Mouse (Mus musculus) liver, postnatal 0 days (tissue): Measurements from ENCODE around the gene Gm815. TPM values are rescaled to one million over a fixed set of nuclear protein-coding genes. Genes with fewer than 3 reads are reported as not detected.

Experiments used
- ATAC-seq: fragments of 200-750 bp; cut with Nextera tagmentation; 2 replicates; pipeline ENCODE4 v1.8.0; 2017; ENCODE audit warnings: mild to moderate bottlenecking, moderate library complexity
- DNase-seq: peaks from one replicate; pipeline ENCODE4 v3.0.0-alpha.2; 2016
- H3K27ac ChIP-seq: fragments of 300-500 bp; sonication (generic); 2 replicates; pipeline ENCODE4 v1.5.1; 2014; ENCODE audit warnings: antibody characterized with exemption, moderate library complexity, mild to moderate bottlenecking, low read depth
- H3K27me3 ChIP-seq: fragments of 300-500 bp; sonication (generic); 2 replicates; pipeline ENCODE4 v1.6.1; 2014; ENCODE audit warnings: low read length, control low read depth, mixed read lengths; ENCODE audit not compliant: insufficient read depth
- H3K36me3 ChIP-seq: fragments of 300-500 bp; sonication (generic); replicated peaks from 2 replicates; pipeline ENCODE4 v1.6.1; 2014; ENCODE audit warnings: mild to moderate bottlenecking, control low read depth, low read length, moderate library complexity, mixed read lengths; ENCODE audit not compliant: insufficient read depth
- H3K4me1 ChIP-seq: fragments of 300-500 bp; sonication (generic); 2 replicates; pipeline ENCODE4 v1.6.1; 2014; ENCODE audit warnings: antibody characterized with exemption, mild to moderate bottlenecking, control low read depth; ENCODE audit not compliant: insufficient read depth
- H3K4me2 ChIP-seq: fragments of 300-500 bp; sonication (generic); 2 replicates; pipeline ENCODE4 v1.6.1; 2014; ENCODE audit warnings: low read depth, mild to moderate bottlenecking, low read length, moderate library complexity, mixed read lengths
- H3K4me3 ChIP-seq: fragments of 300-500 bp; sonication (generic); 2 replicates; pipeline ENCODE4 v1.5.1; 2014; ENCODE audit warnings: low read depth, low read length
- H3K9ac ChIP-seq: fragments of 300-500 bp; sonication (generic); replicated peaks from 2 replicates; pipeline ENCODE4 v1.6.1; 2014; ENCODE audit warnings: mild to moderate bottlenecking, moderate library complexity
- H3K9me3 ChIP-seq: fragments of 300-500 bp; sonication (generic); 2 replicates; pipeline ENCODE4 v1.6.1; 2016; ENCODE audit warnings: mild to moderate bottlenecking, control low read depth, low read length, mixed read lengths
- CTCF ChIP-seq: sonication (generic); IDR thresholded peaks from 2 replicates; pipeline ENCODE4 v1.5.1; 2016; ENCODE audit warnings: antibody characterized with exemption, low read depth
- EP300 ChIP-seq: IDR thresholded peaks from 2 replicates; pipeline ENCODE4 v1.6.1; 2016; ENCODE audit warnings: antibody characterized with exemption, low read depth, mild to moderate bottlenecking
- WGBS: fragments of 180-500 bp; shearing (Covaris S2); extraction: QIAGEN DNeasy Blood & Tissue Kit; methylation state at CpG from one replicate; pipeline ENCODE4 v1.1.7; 2014; ENCODE audit not compliant: insufficient replicate concordance; 5-methylcytosine and 5-hydroxymethylcytosine counted together
- polyA plus RNA-seq: library from polyadenylated mRNA; unstranded; fragments of >200 nt; fragmentation: Nextera tagmentation; extraction: Ambion mirVana; gene quantifications from 2 replicates; pipeline ENCODE4 v1.2.1, GENCODE M21; 2015

Gene Gm815
- polyA plus RNA-seq, 1 experiment from 2014 or later: not detected

GRCm38 (mm10) chr19:26851017-26851782 lies 34.5 kb upstream of the Gm815 start:
- Histone ChIP-seq H3K27me3 (no peaks in the 10 kb centered on the region), H3K9ac (no peak overlapping the region), H3K4me2 (no peak overlapping the region), H3K27ac (no peak overlapping the region), H3K9me3 (no peaks in the 10 kb centered on the region), H3K36me3 (no peaks in the 10 kb centered on the region), H3K4me3 (no peak overlapping the region), H3K4me1 (peaks cover 7% of the 10 kb centered on the region)
- no peak for ATAC-seq
- WGBS: 58% methylated on average over 10 of the region's 10 CpGs
- no peak for DNase-seq
- no peak for TF ChIP-seq CTCF

GRCm38 (mm10) chr19:26852325-26852900 lies 33.3 kb upstream of the Gm815 start:
- ATAC-seq (no peak), DNase-seq (no peak)
- no peak overlapping the region for H3K4me2 ChIP-seq
- WGBS: 62% methylated on average over 10 of the region's 10 CpGs
- no peaks in the 10 kb centered on the region for H3K9me3 ChIP-seq
- no peak overlapping the region for H3K9ac ChIP-seq
- no peak for TF ChIP-seq CTCF
- no peak for TF ChIP-seq EP300
- H3K4me1 ChIP-seq: peaks cover 7% of the 10 kb centered on the region
- H3K27me3 ChIP-seq: no peaks in the 10 kb centered on the region
- H3K27ac ChIP-seq: no peak overlapping the region
- H3K36me3 ChIP-seq: no peaks in the 10 kb centered on the region
- no peak overlapping the region for H3K4me3 ChIP-seq

DNA sequence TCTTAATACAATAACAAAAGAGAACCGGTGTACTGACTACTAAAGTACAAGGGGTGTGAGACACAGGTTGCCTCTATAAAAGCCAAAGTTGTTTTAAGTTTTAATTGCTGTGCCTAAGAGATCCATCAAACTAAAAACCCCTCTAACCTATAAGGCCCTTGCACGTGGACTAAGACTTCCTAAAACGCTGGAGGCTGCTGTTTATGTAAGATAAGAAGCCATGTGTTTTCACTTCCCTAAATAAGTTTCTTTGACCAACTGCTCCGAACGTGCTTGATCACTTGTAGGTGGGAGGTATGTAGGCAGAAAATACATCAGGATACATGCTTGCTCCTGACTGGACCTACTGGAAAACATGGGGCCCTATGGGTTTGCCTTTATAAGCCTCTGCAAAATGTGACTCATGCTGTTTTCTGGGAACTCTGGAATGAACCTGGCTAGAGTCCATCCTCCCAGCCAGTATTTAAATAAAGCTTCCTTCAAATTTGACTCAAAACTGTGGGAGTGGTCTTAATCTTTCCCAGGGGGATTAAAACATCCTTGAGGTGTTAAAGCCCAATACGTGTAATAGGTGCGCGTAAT lies 31.9 kb upstream of the Gm815 start:
- Histone ChIP-seq H3K4me2 (no peak overlapping the region), H3K27ac (no peak overlapping the region), H3K27me3 (no peaks in the 10 kb centered on the region), H3K9me3 (no peaks in the 10 kb centered on the region), H3K4me1 (peaks cover 7% of the 10 kb centered on the region), H3K9ac (no peak overlapping the region), H3K36me3 (no peaks in the 10 kb centered on the region), H3K4me3 (no peak overlapping the region)
- TF ChIP-seq EP300 (no peak), CTCF (no peak)
- DNase-seq (no peak), ATAC-seq (0 out of 2 replicates have a peak, but pooled peaks have one; percentile 23)
- 48% methylated on average over 8 of the region's 8 CpGs for WGBS

GRCm38 (mm10) chr19:26854661-26855060 lies 31.0 kb upstream of the Gm815 start:
- Histone ChIP-seq H3K4me1 (peaks cover 7% of the 10 kb centered on the region), H3K27me3 (no peaks in the 10 kb centered on the region), H3K4me3 (no peak overlapping the region), H3K9ac (no peak overlapping the region), H3K27ac (no peak overlapping the region), H3K36me3 (no peaks in the 10 kb centered on the region), H3K9me3 (no peaks in the 10 kb centered on the region), H3K4me2 (no peak overlapping the region)
- ATAC-seq: no peak
- TF ChIP-seq EP300 (no peak), CTCF (no peak)
- 81% methylated on average over 4 of the region's 4 CpGs for WGBS
- DNase-seq: no peak

- ATAC-seq (no peak), DNase-seq (no peak)
- Histone ChIP-seq H3K36me3 (no peaks in the 10 kb centered on the region), H3K9ac (no peak overlapping the region), H3K4me1 (peaks cover 7% of the 10 kb centered on the region), H3K27me3 (no peaks in the 10 kb centered on the region), H3K4me2 (no peak overlapping the region), H3K9me3 (no peaks in the 10 kb centered on the region), H3K4me3 (no peak overlapping the region), H3K27ac (no peak overlapping the region)
- no peak for TF ChIP-seq EP300
- WGBS: 56% methylated on average over 7 of the region's 7 CpGs
Observed at GRCm38 (mm10) chr19:26855152-26855551, 30.5 kb upstream of the Gm815 start.

DNA sequence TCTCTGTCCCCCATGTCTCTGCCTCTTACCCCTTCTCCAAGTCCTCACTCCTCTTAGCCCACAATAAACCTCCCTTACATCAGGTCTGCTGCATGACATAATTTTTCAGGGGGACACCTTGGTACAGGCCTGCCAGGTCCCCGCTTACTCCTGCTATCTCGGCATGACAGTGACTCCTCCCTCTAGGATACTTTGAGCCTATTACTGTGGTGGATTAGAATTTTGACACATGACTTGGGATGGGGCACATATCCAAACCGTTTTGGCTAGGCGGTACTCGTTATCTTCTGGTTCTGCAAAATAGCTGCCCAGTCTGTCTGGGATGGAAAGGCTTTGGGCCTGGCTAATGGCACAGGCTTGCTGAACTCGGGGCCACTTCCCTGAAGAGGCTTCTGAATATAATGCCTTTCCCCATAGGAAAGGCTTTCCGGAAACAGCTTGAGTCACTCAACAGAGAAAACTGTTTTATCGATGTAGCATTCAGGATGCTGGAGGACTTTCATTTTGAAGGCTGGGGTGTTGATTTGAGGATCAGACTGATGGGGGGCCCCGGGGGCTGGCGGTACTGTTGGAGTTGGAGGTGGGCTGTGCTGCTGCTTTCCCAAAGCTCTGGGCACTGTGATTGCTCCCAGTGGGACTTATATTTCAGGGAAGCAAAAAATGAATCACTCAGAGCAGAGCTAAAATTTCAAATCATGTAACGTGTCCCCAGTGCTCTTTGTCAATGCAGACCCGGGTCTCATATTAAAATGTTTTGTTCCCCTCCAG lies 27.1 kb upstream of the Gm815 start:
- Histone ChIP-seq H3K4me2 (no peak overlapping the region), H3K9me3 (no peaks in the 10 kb centered on the region), H3K9ac (no peak overlapping the region), H3K4me3 (no peak overlapping the region), H3K27me3 (no peaks in the 10 kb centered on the region), H3K27ac (no peak overlapping the region), H3K36me3 (no peaks in the 10 kb centered on the region), H3K4me1 (peaks cover 3% of the 10 kb centered on the region; the same call in 1 of the 2 replicates)
- no peak for DNase-seq
- TF ChIP-seq EP300 (no peak), CTCF (no peak)
- no peak for ATAC-seq
- WGBS: 74% methylated on average over 12 of the region's 12 CpGs
